Mouse (Mus musculus) spleen, postnatal 0 days (tissue): Measurements from ENCODE around the gene Rab2b. TPM values are rescaled to one million over a fixed set of nuclear protein-coding genes. Genes with fewer than 3 reads are reported as not detected.

Experiments
- polyA plus RNA-seq: library from polyadenylated mRNA; unstranded; fragments of >200 nt; fragmentation: Nextera tagmentation; extraction: Ambion mirVana; gene quantifications from 2 replicates; pipeline ENCODE4 v1.2.1, GENCODE M21; 2015

Rab2b gene
- 5.4 and 7.6 TPM in 2 replicates for polyA plus RNA-seq

GRCm38 (mm10) chr14:52278932-52279746 is at the start of gene Rab2b, which contains the start of gene Tox4:
Gene Rab2b (minus strand): TSS chr14:52279545.
Gene Tox4 (plus strand): TSS chr14:52279146.

GRCm38 (mm10) chr14:52327910-52328812 is 48.8 kb upstream of the Rab2b start, which contains the start of gene Sall2:
Gene Sall2 (minus strand): TSS chr14:52328762.

DNA sequence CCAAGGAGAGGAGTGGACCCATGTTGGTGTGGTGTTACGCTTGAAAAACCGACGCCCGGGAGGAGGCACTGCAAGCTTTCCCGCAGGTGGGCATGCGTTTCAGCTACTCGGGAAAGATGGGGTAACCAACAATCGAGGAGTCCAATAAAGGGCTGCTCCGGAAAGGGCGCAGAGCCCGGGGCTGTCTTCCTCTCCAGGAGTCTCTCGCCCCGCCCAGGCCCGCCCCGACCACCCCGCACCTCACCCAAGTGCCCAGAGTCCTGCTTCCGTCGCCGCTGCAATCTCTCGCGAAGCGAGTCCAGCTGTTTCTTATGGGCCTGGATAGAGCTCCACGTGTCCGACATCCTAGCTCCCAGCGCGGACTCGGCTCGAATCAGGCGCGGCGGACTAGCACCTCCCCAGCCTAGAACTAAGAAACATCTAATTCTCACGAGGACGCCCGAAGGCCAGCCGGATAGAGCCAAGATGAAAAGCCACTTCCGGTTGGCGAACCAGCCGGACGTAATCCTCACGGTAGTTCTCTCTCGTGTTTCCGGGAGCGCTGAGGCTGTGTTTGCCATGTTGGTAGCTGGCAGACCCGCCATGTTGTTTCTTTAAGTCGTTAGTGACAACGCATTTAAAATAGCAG is 25.4 kb upstream of the Rab2b start, which contains the start of gene Mettl3:
Mettl3 (minus strand) TSS at position 485 of the 628 bp plus-strand sequence.

DNA sequence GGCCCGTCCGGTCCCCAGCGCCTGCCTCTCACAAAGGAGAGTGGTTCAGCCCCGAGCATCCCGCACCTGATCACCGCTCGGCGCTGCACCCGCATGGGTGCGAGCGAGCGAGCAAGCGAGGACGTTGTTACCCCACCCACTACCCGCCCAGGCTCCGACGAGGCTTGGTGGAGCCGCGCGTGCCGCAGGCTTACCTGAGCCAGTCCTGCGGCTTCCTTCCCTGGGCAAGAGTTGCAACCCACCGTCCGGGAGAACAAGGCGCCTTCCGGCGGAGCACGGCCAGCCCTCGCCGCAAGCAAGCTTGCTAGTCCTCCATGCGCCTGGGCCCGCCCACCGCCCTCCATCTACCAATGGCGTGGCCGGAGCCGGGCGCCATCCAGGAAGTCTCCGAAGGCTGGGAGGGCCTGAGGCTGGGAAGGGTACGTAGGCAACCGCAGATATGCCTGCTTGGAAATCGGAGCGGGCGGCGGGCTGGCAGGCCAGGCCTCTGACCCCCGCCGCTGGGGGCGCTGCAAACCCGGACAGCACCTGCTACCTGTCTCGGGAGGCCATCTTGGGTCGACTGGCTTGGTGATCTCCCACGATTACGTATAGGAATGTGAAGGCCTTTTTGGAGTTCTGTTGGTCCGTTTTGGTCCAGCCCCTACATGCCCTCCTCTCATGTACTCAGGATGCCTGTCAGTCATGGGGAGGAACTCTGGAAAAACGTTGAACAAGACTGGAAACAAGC is 21.7 kb downstream of the Rab2b start, which contains the start of gene Chd8:
Chd8 (minus strand) TSS at position 297 of the 730 bp plus-strand sequence.

Other genes starting within 250 kb of the Rab2b start
- gene Olfr221, start 237.1 kb downstream of the Rab2b start, polyA plus RNA-seq: not detected in 2 replicates
- gene Hnrnpc, start 175.5 kb downstream of the Rab2b start, polyA plus RNA-seq: 248 and 264 TPM in 2 replicates
- gene Rpgrip1, start 168.8 kb downstream of the Rab2b start, polyA plus RNA-seq: 74.6 and 76.8 TPM in 2 replicates
- gene Supt16, start 82.1 kb downstream of the Rab2b start, polyA plus RNA-seq: 45.3 and 48.2 TPM in 2 replicates
- gene Chd8, start 21.8 kb downstream of the Rab2b start, polyA plus RNA-seq: 20.6 and 24.0 TPM in 2 replicates
- gene Tox4, start 399 bp downstream of the Rab2b start, polyA plus RNA-seq: 17.4 and 18.6 TPM in 2 replicates
- gene Mettl3, start 25.6 kb upstream of the Rab2b start, polyA plus RNA-seq: 22.5 and 23.3 TPM in 2 replicates
- 3.2 and 5.2 TPM in 2 replicates for gene Sall2, start 49.2 kb upstream of the Rab2b start, polyA plus RNA-seq
- gene Olfr1513, start 76.9 kb upstream of the Rab2b start, polyA plus RNA-seq: not detected in 2 replicates
- not detected in 2 replicates for gene Olfr1512, start 99.6 kb upstream of the Rab2b start, polyA plus RNA-seq
- not detected in 2 replicates for gene Olfr1511, start 117.8 kb upstream of the Rab2b start, polyA plus RNA-seq
- gene Olfr1510, start 134.8 kb upstream of the Rab2b start, polyA plus RNA-seq: not detected in 2 replicates
- gene Olfr1509, start 163.4 kb upstream of the Rab2b start, polyA plus RNA-seq: 0.13 TPM in 1 of 2 replicates, not detected in the other
- gene Olfr1508, start 187.9 kb upstream of the Rab2b start, polyA plus RNA-seq: not detected in 2 replicates
- not detected in 2 replicates for gene Olfr1507, start 216.2 kb upstream of the Rab2b start, polyA plus RNA-seq